Mouse (Mus musculus) heart, embryonic 14.5 days (tissue): ENCODE data around the gene Fancg. TPM values are rescaled to one million over a fixed set of nuclear protein-coding genes. Genes with fewer than 3 reads are reported as not detected.

Experiments
- ATAC-seq: fragments of 200-750 bp; cut with Nextera tagmentation; 2 replicates; pipeline ENCODE4 v1.8.0; 2017; ENCODE audit warnings: low read depth, moderate TSS enrichment; ENCODE audit not compliant: insufficient number of reproducible peaks, insufficient read depth, low FRiP score
- H3K27ac ChIP-seq, 2 experiments: fragments of 200-500 bp in 1 of 2; fragments of 300-500 bp in 1 of 2; sonication (generic) in 1 of 2; replicated peaks in 1 of 2; 2 replicates each; pipeline ENCODE4 v1.5.1; 2012 to 2014; ENCODE audit warnings: low read depth in 2 of 2, low read length in 2 of 2, control low read depth in 1 of 2, mild to moderate bottlenecking in 1 of 2, mixed read lengths in 1 of 2; ENCODE audit not compliant: control insufficient read depth in 1 of 2, insufficient read depth in 1 of 2
- H3K27me3 ChIP-seq: fragments of 300-500 bp; sonication (generic); 2 replicates; pipeline ENCODE4 v1.6.1; 2014; ENCODE audit warnings: mild to moderate bottlenecking, low read length, control low read depth; ENCODE audit not compliant: control insufficient read depth, insufficient read depth
- H3K36me3 ChIP-seq: fragments of 300-500 bp; sonication (generic); 2 replicates; pipeline ENCODE4 v1.6.1; 2014; ENCODE audit warnings: mild to moderate bottlenecking, control low read depth, low read length, mixed read lengths; ENCODE audit not compliant: control insufficient read depth, insufficient read depth
- H3K4me1 ChIP-seq, 2 experiments: fragments of 200-500 bp in 1 of 2; fragments of 300-500 bp in 1 of 2; sonication (generic) in 1 of 2; 2 replicates each; pipeline ENCODE4 v1.6.1; 2012 to 2014; ENCODE audit warnings: low read length in 2 of 2, control low read depth in 1 of 2, mixed read lengths in 1 of 2; ENCODE audit not compliant: control insufficient read depth in 2 of 2, insufficient read depth in 2 of 2
- H3K4me2 ChIP-seq: fragments of 300-500 bp; sonication (generic); 2 replicates; pipeline ENCODE4 v1.6.1; 2014; ENCODE audit warnings: mild to moderate bottlenecking, low read length
- H3K4me3 ChIP-seq, 2 experiments: fragments of 200-500 bp in 1 of 2; fragments of 300-500 bp in 1 of 2; sonication (generic) in 1 of 2; 2 replicates each; pipeline ENCODE4 v1.5.1; 2012 to 2014; ENCODE audit warnings: low read length in 2 of 2, mild to moderate bottlenecking in 2 of 2, control low read depth in 1 of 2, low read depth in 1 of 2, moderate library complexity in 1 of 2; ENCODE audit not compliant: control insufficient read depth in 1 of 2, insufficient read depth in 1 of 2
- H3K9ac ChIP-seq: fragments of 300-500 bp; sonication (generic); 2 replicates; pipeline ENCODE4 v1.6.1; 2014; ENCODE audit warnings: mild to moderate bottlenecking, low read length
- H3K9me3 ChIP-seq: fragments of 300-500 bp; sonication (generic); 2 replicates; pipeline ENCODE4 v1.6.1; 2016; ENCODE audit warnings: low read length, control low read depth; ENCODE audit not compliant: control insufficient read depth
- WGBS: fragments of 180-500 bp; shearing (Covaris S2); extraction: QIAGEN DNeasy Blood & Tissue Kit; methylation state at CpG from one replicate; pipeline ENCODE4 v1.1.7; 2014; 5-methylcytosine and 5-hydroxymethylcytosine counted together
- polyA plus RNA-seq: library from polyadenylated mRNA; unstranded; fragments of >200 nt; fragmentation: Nextera tagmentation; extraction: Ambion mirVana; gene quantifications from 2 replicates; pipeline ENCODE4 v1.2.1, GENCODE M21; 2014

The Fancg gene
- polyA plus RNA-seq: 10.8 and 11.7 TPM in 2 replicates

- ATAC-seq: peak; percentile 74
- H3K9me3 ChIP-seq: no peaks in the 10 kb centered on the region
- 2% methylated on average over 37 of the region's 37 CpGs for WGBS
- H3K27me3 ChIP-seq: no peaks in the 10 kb centered on the region
- peak within 1 kb of the TSS; percentile 82 for H3K4me2 ChIP-seq
- H3K9ac ChIP-seq: peak within 1 kb of the TSS; percentile 77
- peaks cover 7% of the 10 kb centered on the region; the same call in 1 of the 2 replicates for H3K36me3 ChIP-seq
- peak within 1 kb of the TSS; percentile 63 to 99 for H3K4me3 ChIP-seq
- peak within 1 kb of the TSS; percentile 7 to 73; a peak in 2 of 4 replicates for H3K27ac ChIP-seq
- peaks cover 8 to 12% of the 10 kb centered on the region in 2 experiments for H3K4me1 ChIP-seq
Measured at GRCm38 (mm10) chr4:43010161-43011038, at the start of gene Fancg. Fancg (minus strand) TSS chr4:43010506.

- 0 out of 4 replicates have a peak overlapping the region, but pooled peaks of 1 of the 2 experiments have one; percentile 15 for H3K27ac ChIP-seq
Measured at GRCm38 (mm10) chr4:43059697-43060096, 49.4 kb upstream of the Fancg start.

GRCm38 (mm10) chr4:43058753-43059654 is 48.7 kb upstream of the Fancg start, which contains the start of gene Unc13b:
Unc13b (plus strand) TSS chr4:43058953.
- no peaks in the 10 kb centered on the region for H3K27me3 ChIP-seq

More at GRCm38 (mm10) chr4:43059697-43060096, 49.4 kb upstream of the Fancg start:
- no peak for ATAC-seq
- peak overlapping the region; percentile 74 to 76 for H3K4me3 ChIP-seq
- H3K9ac ChIP-seq: peak overlapping the region; percentile 86
- no peaks in the 10 kb centered on the region for H3K36me3 ChIP-seq
- H3K27me3 ChIP-seq: no peaks in the 10 kb centered on the region
- peak overlapping the region; percentile 78 for H3K4me2 ChIP-seq
- peaks cover 0 to 24% of the 10 kb centered on the region in 2 experiments; a peak in 2 of 4 replicates for H3K4me1 ChIP-seq
- H3K9me3 ChIP-seq: no peaks in the 10 kb centered on the region
- 40% methylated on average over 3 of the region's 3 CpGs for WGBS

GRCm38 (mm10) chr4:43058392-43058752 is 48.1 kb upstream of the Fancg start:
- H3K27me3 ChIP-seq: no peaks in the 10 kb centered on the region
- H3K4me2 ChIP-seq: peak overlapping the region; percentile 78
- no peak overlapping the region for H3K9ac ChIP-seq
- H3K9me3 ChIP-seq: no peaks in the 10 kb centered on the region
- no peak overlapping the region; a peak in 1 of 4 replicates for H3K27ac ChIP-seq
- WGBS: 19% methylated on average over 8 of the region's 8 CpGs
- peak overlapping the region; percentile 74 to 76 for H3K4me3 ChIP-seq
- no peaks in the 10 kb centered on the region for H3K36me3 ChIP-seq
- H3K4me1 ChIP-seq: peaks cover 0 to 24% of the 10 kb centered on the region in 2 experiments; a peak in 2 of 4 replicates
- ATAC-seq: no peak

More at GRCm38 (mm10) chr4:43058753-43059654, 48.7 kb upstream of the Fancg start, which contains the start of gene Unc13b:
- Histone ChIP-seq H3K36me3 (no peaks in the 10 kb centered on the region), H3K9me3 (no peaks in the 10 kb centered on the region), H3K4me3 (peak within 1 kb of the TSS; percentile 74 to 76), H3K27ac (peak within 1 kb of the TSS; percentile 77 to 86), H3K4me1 (peaks cover 0 to 24% of the 10 kb centered on the region in 2 experiments; a peak in 2 of 4 replicates), H3K4me2 (peak within 1 kb of the TSS; percentile 78), H3K9ac (peak within 1 kb of the TSS; percentile 86)
- under 1% methylated on average over 82 of the region's 90 CpGs for WGBS
- ATAC-seq: peak; percentile 94

- 77% methylated on average over 5 of the region's 5 CpGs for WGBS
- H3K4me2 ChIP-seq: no peak overlapping the region
- ATAC-seq: no peak
Measured at GRCm38 (mm10) chr4:43057654-43058053, 47.3 kb upstream of the Fancg start.

GRCm38 (mm10) chr4:43052627-43053026 is 42.3 kb upstream of the Fancg start:
- Histone ChIP-seq H3K4me2 (no peak overlapping the region), H3K27me3 (no peaks in the 10 kb centered on the region), H3K4me1 (no peaks in the 10 kb centered on the region), H3K9me3 (no peaks in the 10 kb centered on the region), H3K36me3 (no peaks in the 10 kb centered on the region), H3K27ac (no peak overlapping the region), H3K4me3 (no peak overlapping the region), H3K9ac (no peak overlapping the region)
- ATAC-seq: no peak
- 6% methylated on average over 4 of the region's 4 CpGs for WGBS

More at GRCm38 (mm10) chr4:43057654-43058053, 47.3 kb upstream of the Fancg start:
- Histone ChIP-seq H3K27me3 (no peaks in the 10 kb centered on the region), H3K9ac (no peak overlapping the region), H3K36me3 (no peaks in the 10 kb centered on the region), H3K27ac (no peak overlapping the region), H3K4me3 (no peak overlapping the region), H3K9me3 (no peaks in the 10 kb centered on the region), H3K4me1 (peaks cover 0 to 20% of the 10 kb centered on the region in 2 experiments; a peak in 2 of 4 replicates)

GRCm38 (mm10) chr4:43047231-43047630 is 36.9 kb upstream of the Fancg start:
- Histone ChIP-seq H3K4me3 (no peak overlapping the region), H3K27ac (no peak overlapping the region), H3K4me2 (0 out of 2 replicates have a peak overlapping the region, but pooled peaks have one; percentile 78), H3K9ac (peak overlapping the region; percentile 25; the same call in 1 of the 2 replicates), H3K9me3 (no peaks in the 10 kb centered on the region), H3K36me3 (no peaks in the 10 kb centered on the region), H3K27me3 (no peaks in the 10 kb centered on the region), H3K4me1 (peaks cover 7 to 21% of the 10 kb centered on the region in 2 experiments)
- ATAC-seq: no peak
- WGBS: 9% methylated on average over 5 of the region's 5 CpGs
